Mouse (Mus musculus) c-Kit-positive CD71-negative TER-119-negative erythroid progenitor cells, embryonic 14.5 days (primary cell): Measurements from ENCODE around the gene Frmd6.

Experiments
- DNase-seq: peaks from one replicate; pipeline ENCODE4 v3.0.0-alpha.2; 2013; ENCODE audit warnings: low read depth

The Frmd6 gene

DNA sequence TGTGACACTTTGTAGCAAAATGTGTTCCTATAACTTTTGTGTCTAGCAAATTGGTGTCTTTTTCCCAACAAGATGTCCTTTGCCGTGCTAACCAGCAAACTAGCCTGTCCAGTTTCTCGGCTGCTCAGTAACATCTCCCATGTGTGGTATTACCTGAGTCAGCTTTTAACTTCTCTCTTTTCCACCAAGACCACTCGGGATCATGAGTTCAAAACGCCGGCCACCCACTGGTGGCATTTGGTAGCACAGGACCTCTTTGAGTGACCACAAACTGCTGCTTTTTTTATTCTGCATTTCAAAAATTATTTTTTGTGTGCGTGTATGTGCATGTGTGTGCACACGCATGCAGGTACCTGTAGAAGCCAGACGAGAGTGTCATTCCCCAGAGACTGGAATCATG, 73.1 kb downstream of the Frmd6 start:
- DNase-seq: no peak

DNA sequence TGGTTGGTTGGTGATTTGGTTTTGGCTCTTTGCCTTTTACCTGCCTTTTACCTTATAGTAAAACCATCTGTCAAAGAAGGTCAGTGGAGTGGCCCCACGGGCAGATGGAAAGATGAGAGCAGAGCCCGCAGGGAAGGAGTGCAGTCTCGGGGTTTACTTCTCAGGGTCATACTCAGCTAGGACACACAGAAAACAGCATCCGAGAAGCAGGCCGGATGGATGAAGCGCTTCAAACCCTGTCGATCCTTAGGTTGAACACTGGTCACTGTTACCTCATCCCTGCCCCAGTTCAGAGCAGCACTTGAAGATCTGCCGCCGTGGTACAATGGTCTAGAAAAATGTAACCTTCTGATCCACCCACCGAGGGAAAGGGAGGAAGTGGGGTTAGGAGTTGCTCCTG, 79.2 kb downstream of the Frmd6 start:
- no peak for DNase-seq

DNA sequence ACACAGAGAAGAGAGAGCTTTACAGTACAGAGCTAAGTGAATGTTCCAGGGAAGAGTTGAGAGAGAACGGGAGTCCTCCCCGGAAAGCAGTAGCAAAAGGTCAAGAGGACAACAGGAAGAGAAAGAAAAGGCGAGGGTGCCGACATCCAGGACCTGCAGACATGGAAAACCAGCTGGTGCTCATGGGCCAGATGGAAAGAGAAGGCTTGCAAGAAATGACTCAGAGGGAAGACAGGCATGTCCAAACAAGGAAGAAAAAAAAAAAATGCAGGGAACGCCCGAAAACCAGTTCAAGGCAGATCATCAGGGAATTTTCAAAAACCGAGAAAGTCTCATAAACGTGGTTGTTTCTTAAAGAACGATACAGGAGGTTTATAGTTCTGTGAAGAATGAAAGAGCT, 81.6 kb downstream of the Frmd6 start:
- DNase-seq: no peak

DNA sequence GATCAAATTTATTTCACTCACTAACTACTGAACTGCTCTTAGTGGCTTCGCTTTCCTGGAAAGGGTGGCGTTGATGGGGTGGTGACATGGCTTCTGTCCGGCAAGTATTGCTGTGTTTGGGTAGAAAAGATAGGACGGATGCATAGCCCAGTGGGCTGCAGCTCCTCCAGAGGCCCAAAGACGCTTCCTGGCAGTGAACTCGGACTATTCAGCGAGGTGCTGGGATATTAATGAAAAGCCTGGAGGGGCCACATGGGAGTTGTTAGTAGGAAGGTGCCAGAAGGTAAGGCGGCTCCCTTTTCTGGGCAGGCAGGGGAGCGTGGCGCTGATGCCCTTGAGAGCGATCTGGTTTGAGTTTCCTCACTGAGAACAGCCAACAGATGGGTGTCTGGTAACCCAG, 82.3 kb downstream of the Frmd6 start:
- DNase-seq: no peak

DNA sequence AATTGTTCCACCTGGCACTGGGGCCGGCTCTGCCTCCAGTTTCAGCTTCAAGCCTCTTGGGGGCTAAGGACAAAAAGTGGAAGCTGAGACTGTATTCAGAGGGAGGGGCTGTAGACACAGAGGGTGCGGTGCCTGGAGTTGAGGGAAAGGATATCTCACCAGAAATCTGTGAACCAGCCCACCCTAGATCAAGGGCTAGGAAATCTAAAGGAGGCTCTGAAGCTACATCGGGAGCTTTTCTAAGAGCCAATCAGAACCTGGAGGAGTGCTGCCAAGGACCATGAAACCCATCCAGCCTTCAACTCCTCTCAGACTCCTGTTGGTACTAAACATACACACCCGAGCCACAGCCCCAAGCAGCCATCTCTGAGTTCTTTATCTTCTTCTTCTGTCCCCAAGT, 82.8 kb downstream of the Frmd6 start:
- no peak for DNase-seq

DNA sequence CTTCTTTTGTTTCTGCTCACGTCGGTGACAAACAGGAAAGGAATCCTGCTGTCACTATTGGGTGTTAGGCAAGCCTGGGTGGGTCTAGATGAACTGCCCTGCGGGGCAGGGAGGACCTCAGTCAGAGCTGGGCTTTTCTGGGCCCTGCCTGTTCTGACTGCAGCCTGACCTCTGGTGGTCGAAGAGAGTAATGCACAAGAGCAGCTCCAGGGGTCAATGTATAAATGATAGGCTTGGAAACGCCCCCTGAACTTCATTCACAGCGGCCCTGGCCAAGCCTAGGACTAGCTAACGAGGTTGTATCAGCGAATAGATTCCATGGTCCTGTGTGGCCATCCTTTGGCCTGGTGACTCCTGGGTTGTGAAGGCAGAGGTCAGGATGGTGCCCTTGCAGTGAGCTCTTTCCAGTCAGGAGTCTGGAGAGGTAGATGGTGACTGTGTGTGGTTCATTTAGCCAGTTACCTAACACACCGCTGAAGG, 85.0 kb downstream of the Frmd6 start:
- DNase-seq: peak; percentile 69

DNA sequence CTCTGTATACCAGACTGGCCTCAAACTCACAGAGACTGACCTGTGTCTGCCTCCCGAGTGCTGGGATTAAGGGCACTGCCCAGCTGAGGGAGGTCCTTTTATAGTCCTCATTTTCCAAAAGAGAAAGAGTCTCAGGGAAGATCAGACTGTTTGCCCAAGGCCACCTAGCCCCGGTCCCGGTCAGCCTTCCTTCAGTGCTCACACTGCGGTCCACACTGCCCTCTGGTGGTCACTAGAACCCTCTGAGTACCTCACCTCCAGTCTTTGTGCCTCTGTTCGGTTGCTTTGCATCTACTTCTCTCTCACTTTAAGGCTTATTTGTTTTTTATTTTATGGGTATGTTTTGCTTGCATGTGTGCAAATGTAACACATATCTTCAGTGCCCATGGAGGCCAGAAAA, 85.7 kb downstream of the Frmd6 start:
- DNase-seq: peak; percentile 73

DNA sequence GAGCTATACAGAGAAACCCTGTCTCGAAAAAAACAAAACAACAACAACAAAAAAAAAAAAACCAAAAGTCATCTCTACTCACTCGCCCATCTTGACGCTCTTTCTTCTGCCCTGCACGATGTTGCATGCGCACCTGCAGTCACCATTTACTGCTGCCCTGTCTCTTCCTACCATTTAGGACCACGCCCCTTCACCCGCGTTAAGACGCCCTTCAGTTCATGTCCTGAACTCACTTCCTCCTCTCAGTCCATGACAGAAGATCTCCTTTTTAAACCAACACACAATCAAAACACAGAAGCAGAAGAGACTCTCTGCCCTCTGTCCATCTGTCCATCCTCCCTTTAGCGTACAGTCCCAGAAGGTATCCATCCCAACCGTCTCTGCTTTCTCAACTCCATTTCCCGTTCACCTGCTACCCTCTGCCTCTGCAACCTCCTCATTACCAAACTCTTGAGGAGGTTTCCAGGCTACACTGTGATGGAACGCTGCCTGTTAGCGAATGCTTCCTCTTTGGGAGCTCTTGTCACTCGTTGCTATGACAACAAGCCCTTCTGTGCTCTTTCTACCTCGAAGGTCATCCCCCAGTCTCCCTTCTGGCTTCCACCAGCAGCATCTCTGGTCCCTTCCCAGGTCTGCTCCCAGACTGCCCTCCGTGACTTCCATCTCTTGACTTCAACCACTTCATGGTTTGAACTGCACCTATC, 86.5 kb downstream of the Frmd6 start:
- no peak for DNase-seq

DNA sequence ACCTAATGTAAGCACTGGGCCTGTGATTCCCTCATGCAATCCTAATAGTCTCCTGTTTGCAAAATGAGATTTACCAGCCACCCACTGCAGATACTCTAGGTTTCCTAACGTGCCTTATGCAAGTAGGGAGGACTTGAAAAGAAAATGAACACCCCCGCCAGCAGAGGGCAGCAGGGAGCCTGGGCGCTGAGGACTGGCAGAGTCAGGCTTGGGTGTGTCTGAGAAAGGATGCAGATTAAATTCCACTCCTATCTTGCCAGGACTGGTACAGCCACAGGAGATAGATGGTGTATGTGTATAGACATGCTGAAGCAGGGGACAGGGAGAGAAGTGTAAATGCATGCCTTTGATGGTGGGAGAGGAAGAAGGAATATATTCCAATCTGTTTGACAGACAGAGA, 88.1 kb downstream of the Frmd6 start:
- peak; percentile 76 for DNase-seq

DNA sequence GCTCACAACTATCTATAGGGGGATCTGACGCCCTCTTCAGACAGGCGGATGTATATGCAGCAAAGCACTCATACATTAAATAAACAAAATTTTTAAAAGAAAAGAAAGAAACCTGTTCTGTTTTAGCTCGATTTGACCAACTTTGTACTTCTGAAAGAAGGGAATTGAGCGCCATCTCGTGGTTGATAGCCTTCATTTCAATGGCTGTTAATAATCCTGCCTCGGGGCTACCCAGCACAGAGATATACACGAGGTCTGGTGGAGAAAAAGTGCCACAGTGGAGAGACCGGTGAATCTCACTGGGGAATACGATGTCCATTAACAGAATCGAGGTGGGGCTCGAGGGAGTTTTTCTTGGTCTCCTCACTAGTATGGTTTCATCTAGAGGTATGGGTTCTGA, 89.1 kb downstream of the Frmd6 start:
- no peak for DNase-seq

DNA sequence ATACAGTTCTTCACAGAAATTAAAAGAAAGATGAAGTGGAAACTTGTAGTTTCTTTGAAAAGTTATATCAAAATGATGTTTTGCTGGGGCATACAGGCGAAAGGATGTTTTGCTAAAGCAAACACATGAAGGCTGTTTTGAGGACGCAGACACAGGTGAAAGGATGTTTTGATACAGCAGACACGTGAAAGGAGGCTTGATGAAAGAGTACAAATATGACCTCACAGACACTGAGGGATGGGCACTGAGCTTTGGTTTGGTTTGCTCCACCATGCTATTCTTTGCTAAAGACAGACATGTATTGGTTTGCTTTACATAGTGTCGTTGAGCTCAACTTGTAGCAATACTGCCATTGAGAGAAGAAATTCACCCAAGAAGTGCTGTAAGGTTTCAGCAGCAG, 104.5 kb downstream of the Frmd6 start:
- DNase-seq: no peak

DNA sequence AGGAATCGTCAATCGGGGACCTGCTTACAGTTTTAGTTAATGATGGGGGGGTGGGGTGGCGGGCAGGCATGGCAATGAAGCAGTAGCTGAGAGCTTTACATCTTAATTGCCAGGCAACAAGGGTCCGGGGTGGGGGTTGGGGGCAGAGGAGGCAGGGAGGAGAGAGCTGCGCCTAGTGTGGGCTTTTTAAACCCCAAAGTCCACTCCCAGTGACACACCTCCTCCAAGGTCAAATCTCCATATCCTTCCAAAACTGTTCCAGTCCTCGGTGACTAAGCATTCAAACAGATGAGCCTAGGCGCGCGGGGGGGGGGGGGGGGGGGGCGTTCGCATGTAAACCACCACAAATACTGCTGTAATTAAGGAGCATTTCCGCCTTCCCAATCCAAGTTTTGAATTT, 111.8 kb downstream of the Frmd6 start:
- DNase-seq: no peak

DNA sequence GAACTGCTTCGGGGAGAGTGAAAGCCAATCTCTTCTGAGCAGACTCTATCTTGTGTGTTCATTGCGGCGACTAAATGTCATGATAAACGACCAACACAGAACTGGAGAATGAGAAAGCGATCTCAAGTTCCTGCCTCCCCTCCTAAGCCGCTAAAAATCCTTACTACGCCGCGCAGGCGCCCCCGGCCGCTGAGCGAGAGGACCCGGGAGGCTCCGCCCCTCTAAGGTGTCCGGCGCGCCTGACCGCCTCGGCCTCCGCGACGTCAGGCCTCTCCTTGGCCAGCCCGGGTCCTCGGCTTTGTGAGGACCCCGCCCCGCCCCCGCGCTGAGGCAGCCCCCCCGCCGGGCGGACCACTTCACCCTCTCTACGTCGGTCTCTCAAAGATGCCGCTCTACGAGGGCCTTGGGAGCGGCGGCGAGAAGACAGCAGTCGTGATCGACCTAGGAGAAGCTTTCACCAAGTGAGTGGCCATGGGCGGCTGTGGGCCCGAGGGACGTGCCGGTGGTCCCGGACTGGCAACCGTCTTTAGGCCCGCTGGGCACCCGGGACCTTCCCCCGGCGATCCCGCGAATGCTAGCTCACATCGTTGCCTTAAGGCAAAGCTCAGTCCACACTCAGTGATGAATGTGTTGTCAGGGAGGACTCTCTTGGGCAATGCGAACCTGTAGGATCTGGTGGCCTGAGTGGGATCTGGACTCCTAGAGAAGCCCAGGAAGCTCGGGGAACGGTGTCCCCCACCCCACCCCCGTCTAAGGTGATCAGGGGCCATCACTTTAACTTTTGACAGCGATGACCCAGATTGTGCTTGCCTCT, 112.5 kb downstream of the Frmd6 start, which contains the start of gene Actr10:
TSS of gene Actr10 (plus strand) at position 287 of the 814 bp plus-strand sequence.
- DNase-seq: peak; percentile 76

DNA sequence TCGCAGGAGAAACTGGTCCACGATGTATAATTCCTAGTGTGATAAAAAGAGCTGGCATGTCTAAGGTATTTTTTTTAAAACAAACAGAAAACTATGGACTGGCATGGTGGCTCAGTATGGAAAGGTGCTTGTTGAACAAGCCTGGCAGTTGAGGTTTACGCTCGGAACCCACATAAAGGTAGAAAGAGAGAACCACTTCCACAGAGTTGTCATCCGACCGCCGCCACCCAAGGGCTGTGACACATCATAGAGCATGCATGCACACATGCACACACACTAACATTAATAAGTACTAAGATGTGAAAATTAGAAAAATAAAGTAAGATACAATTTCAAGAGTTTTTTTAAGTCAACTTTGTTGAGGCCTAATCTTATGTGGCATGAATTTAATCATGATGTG, 115.5 kb downstream of the Frmd6 start:
- DNase-seq: no peak

DNA sequence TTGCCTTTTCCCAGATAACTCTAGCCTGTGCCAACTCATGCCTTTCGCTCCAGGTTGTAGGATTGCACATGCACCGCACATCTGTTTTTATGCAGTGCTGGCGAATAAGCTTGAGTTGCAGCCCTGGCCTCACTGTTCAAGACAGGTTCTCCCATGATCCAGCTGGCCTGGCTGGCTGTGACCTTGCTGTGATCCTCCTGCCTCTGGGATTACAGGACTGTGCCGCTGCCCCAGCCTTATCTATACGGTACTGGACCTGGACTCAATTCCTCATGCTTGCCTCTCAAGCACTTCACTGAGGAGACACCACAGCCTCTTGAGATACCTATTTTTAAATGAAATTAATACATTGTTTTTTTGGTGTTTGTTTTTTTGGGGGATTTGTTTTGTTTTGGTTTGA, 118.9 kb downstream of the Frmd6 start:
- no peak for DNase-seq

DNA sequence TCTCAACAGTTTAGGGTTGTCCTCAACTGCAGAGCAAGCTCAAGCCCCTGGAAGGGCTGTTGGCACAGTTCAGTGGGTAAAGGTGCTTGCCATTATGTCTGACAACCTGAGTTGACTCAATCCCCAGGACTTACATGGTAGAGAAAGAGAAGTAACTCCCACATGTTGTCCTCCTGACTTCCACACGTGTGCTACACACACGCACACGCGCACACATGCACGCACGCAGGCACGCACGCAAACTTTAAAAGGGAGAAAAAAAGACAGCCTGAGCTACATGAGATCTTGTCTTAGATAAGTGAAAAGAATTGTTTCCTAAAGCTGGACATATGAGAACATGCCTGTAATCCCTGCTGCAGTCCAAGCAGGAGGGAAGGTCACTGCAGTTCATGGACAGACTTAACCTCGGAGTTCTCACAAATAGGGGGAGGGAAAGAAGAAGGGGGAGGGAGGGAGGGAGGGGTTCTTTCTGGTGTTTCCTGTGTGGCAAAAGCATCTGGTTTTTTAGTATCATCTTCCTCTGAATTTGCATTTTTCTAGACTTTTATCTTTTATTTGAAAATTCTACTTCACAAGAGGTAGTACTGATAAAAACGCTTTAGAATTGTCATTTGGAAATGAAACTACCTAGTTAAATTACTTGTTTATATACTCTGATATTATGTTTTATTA, 121.4 kb downstream of the Frmd6 start:
- DNase-seq: no peak
